Mouse (Mus musculus): ENCODE measurements around the gene Immp2l. TPM values are rescaled to one million over a fixed set of nuclear protein-coding genes. Genes with fewer than 3 reads are reported as not detected.

Gene Immp2l
- total RNA-seq, 1 experiment: 11.4 TPM

- DNase-seq (ENCODE audit: low read depth, low spot score): no peak
- Histone ChIP-seq H3K9ac (ENCODE audit: insufficient read depth, low read depth, low read length, poor library complexity, severe bottlenecking) (no peak overlapping the region), H3K9me3 (ENCODE audit: control insufficient read depth, insufficient read depth, low read depth, low read length) (no peaks in the 10 kb centered on the region), H3K4me1 (ENCODE audit: control insufficient read depth in 2 of 2, insufficient read depth in 2 of 2, low read length in 2 of 2, poor library complexity in 1 of 2) (peaks cover 4 to 18% of the 10 kb centered on the region in 2 experiments; a peak in 3 of 4 replicates), H3K36me3 (ENCODE audit: control insufficient read depth, insufficient read depth, low read length, poor library complexity, severe bottlenecking) (no peaks in the 10 kb centered on the region), H3K4me3 (ENCODE audit: insufficient read depth in 1 of 2, low read depth in 1 of 2, low read length in 2 of 2, poor library complexity in 1 of 2, severe bottlenecking in 1 of 2) (no peak overlapping the region), H3K27ac (ENCODE audit: insufficient read depth, low read depth, low read length, poor library complexity, severe bottlenecking) (no peak overlapping the region; the same call in 1 of the 2 replicates)
- in situ Hi-C loops (cut with MboI; ENCODE audit: low sequenced_read_pairs in 2 of 2, unreplicated experiment in 2 of 2): no loop called here
- TF ChIP-seq ZNF384 (IDR thresholded peaks at IDR 0.05; ENCODE audit: low read depth, low read length) (no peak), CHD2 (IDR thresholded peaks at IDR 0.05; ENCODE audit: low read depth, low read length) (no peak), MAFK (IDR thresholded peaks at IDR 0.05; ENCODE audit: insufficient read depth, low read depth, low read length) (no peak), HCFC1 (IDR thresholded peaks at IDR 0.05; ENCODE audit: borderline replicate concordance, insufficient read depth, low read length) (no peak), ZC3H11A (IDR thresholded peaks at IDR 0.05; ENCODE audit: borderline replicate concordance, low read depth, low read length) (no peak)
These were observed 40.9 kb upstream of the Immp2l start for GRCm38 (mm10) chr12:40983021-40983420.

DNA sequence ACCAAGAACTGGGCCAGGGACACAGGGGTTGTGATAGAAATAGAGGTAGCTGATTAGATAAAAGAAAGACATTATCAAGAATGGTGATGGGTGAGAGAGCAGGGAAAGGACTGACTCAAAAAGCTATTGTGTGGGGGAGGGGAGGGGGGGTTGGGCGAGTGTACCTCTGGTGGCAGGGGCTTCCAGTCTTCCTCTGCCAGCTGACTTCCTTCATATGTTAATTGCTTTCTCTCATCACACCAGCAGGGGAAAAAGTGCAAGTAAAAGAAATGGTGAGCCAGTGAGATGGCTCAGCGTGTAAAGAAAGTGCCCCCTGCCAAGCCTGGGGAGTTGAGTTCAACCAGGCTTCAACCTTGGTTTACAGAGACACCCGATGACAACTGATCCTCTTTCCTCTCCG, 39.2 kb upstream of the Immp2l start:
- Histone ChIP-seq H3K9me3 (ENCODE audit: control insufficient read depth, insufficient read depth, low read depth, low read length) (no peaks in the 10 kb centered on the region), H3K36me3 (ENCODE audit: control insufficient read depth, insufficient read depth, low read length, poor library complexity, severe bottlenecking) (no peaks in the 10 kb centered on the region), H3K4me3 (ENCODE audit: insufficient read depth in 1 of 2, low read depth in 1 of 2, low read length in 2 of 2, poor library complexity in 1 of 2, severe bottlenecking in 1 of 2) (no peak overlapping the region), H3K27ac (ENCODE audit: insufficient read depth, low read depth, low read length, poor library complexity, severe bottlenecking) (no peak overlapping the region; the same call in 1 of the 2 replicates), H3K4me1 (ENCODE audit: control insufficient read depth in 2 of 2, insufficient read depth in 2 of 2, low read length in 2 of 2, poor library complexity in 1 of 2) (peaks cover 4 to 18% of the 10 kb centered on the region in 2 experiments; a peak in 3 of 4 replicates), H3K9ac (ENCODE audit: insufficient read depth, low read depth, low read length, poor library complexity, severe bottlenecking) (no peak overlapping the region)
- in situ Hi-C loops (cut with MboI; ENCODE audit: low sequenced_read_pairs in 2 of 2, unreplicated experiment in 2 of 2): no loop called here
- peak; percentile 35 for DNase-seq (ENCODE audit: low read depth, low spot score)
- no peak for TF ChIP-seq MAFK (IDR thresholded peaks at IDR 0.05; ENCODE audit: insufficient read depth, low read depth, low read length)
- no peak for TF ChIP-seq ZC3H11A (IDR thresholded peaks at IDR 0.05; ENCODE audit: borderline replicate concordance, low read depth, low read length)
- no peak for TF ChIP-seq ZNF384 (IDR thresholded peaks at IDR 0.05; ENCODE audit: low read depth, low read length)
- no peak for TF ChIP-seq CHD2 (IDR thresholded peaks at IDR 0.05; ENCODE audit: low read depth, low read length)
- no peak for TF ChIP-seq HCFC1 (IDR thresholded peaks at IDR 0.05; ENCODE audit: borderline replicate concordance, insufficient read depth, low read length)

GRCm38 (mm10) chr12:40985791-40986190, 38.1 kb upstream of the Immp2l start:
- TF ChIP-seq HCFC1 (IDR thresholded peaks at IDR 0.05; ENCODE audit: borderline replicate concordance, insufficient read depth, low read length): no peak
- no peak for TF ChIP-seq ZNF384 (IDR thresholded peaks at IDR 0.05; ENCODE audit: low read depth, low read length)
- no peak for TF ChIP-seq ZC3H11A (IDR thresholded peaks at IDR 0.05; ENCODE audit: borderline replicate concordance, low read depth, low read length)
- TF ChIP-seq MAFK (IDR thresholded peaks at IDR 0.05; ENCODE audit: insufficient read depth, low read depth, low read length): no peak
- no peak for TF ChIP-seq CHD2 (IDR thresholded peaks at IDR 0.05; ENCODE audit: low read depth, low read length)
- no peak for DNase-seq (ENCODE audit: low read depth, low spot score)
- no peak overlapping the region for H3K9ac ChIP-seq (ENCODE audit: insufficient read depth, low read depth, low read length, poor library complexity, severe bottlenecking)
- H3K9me3 ChIP-seq (ENCODE audit: control insufficient read depth, insufficient read depth, low read depth, low read length): no peaks in the 10 kb centered on the region
- H3K27ac ChIP-seq (ENCODE audit: insufficient read depth, low read depth, low read length, poor library complexity, severe bottlenecking): no peak overlapping the region
- H3K4me3 ChIP-seq (ENCODE audit: insufficient read depth in 1 of 2, low read depth in 1 of 2, low read length in 2 of 2, poor library complexity in 1 of 2, severe bottlenecking in 1 of 2): no peak overlapping the region
- in situ Hi-C loops (cut with MboI; ENCODE audit: low sequenced_read_pairs in 2 of 2, unreplicated experiment in 2 of 2): no loop called here
- H3K36me3 ChIP-seq (ENCODE audit: control insufficient read depth, insufficient read depth, low read length, poor library complexity, severe bottlenecking): no peaks in the 10 kb centered on the region
- H3K4me1 ChIP-seq (ENCODE audit: control insufficient read depth in 2 of 2, insufficient read depth in 2 of 2, low read length in 2 of 2, poor library complexity in 1 of 2): peaks cover 4 to 18% of the 10 kb centered on the region in 2 experiments; a peak in 3 of 4 replicates

GRCm38 (mm10) chr12:40988311-40989065, 35.4 kb upstream of the Immp2l start:
- in situ Hi-C loops (cut with MboI; ENCODE audit: low sequenced_read_pairs in 2 of 2, unreplicated experiment in 2 of 2): no loop called here

More at GRCm38 (mm10) chr12:40988311-40989065, 35.4 kb upstream of the Immp2l start:
- TF ChIP-seq ZC3H11A (IDR thresholded peaks at IDR 0.05; ENCODE audit: borderline replicate concordance, low read depth, low read length) (no peak), MAFK (IDR thresholded peaks at IDR 0.05; ENCODE audit: insufficient read depth, low read depth, low read length) (no peak), ZNF384 (IDR thresholded peaks at IDR 0.05; ENCODE audit: low read depth, low read length) (no peak), HCFC1 (IDR thresholded peaks at IDR 0.05; ENCODE audit: borderline replicate concordance, insufficient read depth, low read length) (no peak), CHD2 (IDR thresholded peaks at IDR 0.05; ENCODE audit: low read depth, low read length) (no peak)
- Histone ChIP-seq H3K4me3 (ENCODE audit: insufficient read depth in 1 of 2, low read depth in 1 of 2, low read length in 2 of 2, poor library complexity in 1 of 2, severe bottlenecking in 1 of 2) (no peak overlapping the region), H3K27ac (ENCODE audit: insufficient read depth, low read depth, low read length, poor library complexity, severe bottlenecking) (no peak overlapping the region), H3K9ac (ENCODE audit: insufficient read depth, low read depth, low read length, poor library complexity, severe bottlenecking) (no peak overlapping the region), H3K36me3 (ENCODE audit: control insufficient read depth, insufficient read depth, low read length, poor library complexity, severe bottlenecking) (no peaks in the 10 kb centered on the region), H3K9me3 (ENCODE audit: control insufficient read depth, insufficient read depth, low read depth, low read length) (no peaks in the 10 kb centered on the region), H3K4me1 (ENCODE audit: control insufficient read depth in 2 of 2, insufficient read depth in 2 of 2, low read length in 2 of 2, poor library complexity in 1 of 2) (peaks cover under 1 to 6% of the 10 kb centered on the region in 2 experiments; a peak in 2 of 4 replicates)
- no peak for DNase-seq (ENCODE audit: low read depth, low spot score)

All from ES-E14 (cell line).